Mouse (Mus musculus) kidney, adult 2 months (tissue): Measurements from ENCODE around the gene Amy1. TPM values are rescaled to one million over a fixed set of nuclear protein-coding genes. Genes with fewer than 3 reads are reported as not detected.
"Not testable (repeated sequence)": the region's sequence is repeated elsewhere in the genome, so short reads cannot be mapped to it uniquely, and the experiment has no call there.

Experiments used
- DNase-seq: peaks from one replicate; pipeline ENCODE4 v3.0.0; 2021
- H3K27ac ChIP-seq: fragments of 200-500 bp; 2 replicates; pipeline ENCODE4 v1.5.1; 2012; ENCODE audit warnings: low read depth, low read length, control low read depth, inconsistent platforms; ENCODE audit not compliant: insufficient read depth
- H3K27me3 ChIP-seq: fragments of 200-500 bp; replicated peaks from 2 replicates; pipeline ENCODE4 v1.6.1; 2012; ENCODE audit warnings: mild to moderate bottlenecking, moderate library complexity, low read length, inconsistent platforms; ENCODE audit not compliant: control insufficient read depth, insufficient read depth
- H3K36me3 ChIP-seq: fragments of 200-500 bp; 2 replicates; pipeline ENCODE4 v1.6.1; 2012; ENCODE audit warnings: mild to moderate bottlenecking, moderate library complexity, low read length, inconsistent platforms; ENCODE audit not compliant: control insufficient read depth, insufficient read depth
- H3K4me1 ChIP-seq: fragments of 200-500 bp; 2 replicates; pipeline ENCODE4 v1.6.1; 2011; ENCODE audit warnings: low read length; ENCODE audit not compliant: control insufficient read depth, insufficient read depth
- H3K4me3 ChIP-seq: fragments of 200-500 bp; 2 replicates; pipeline ENCODE4 v1.5.1; 2011; ENCODE audit warnings: mild to moderate bottlenecking, low read depth, low read length, control low read depth; ENCODE audit not compliant: insufficient read depth
- CTCF ChIP-seq: fragments of 200-500 bp; conservative IDR thresholded peaks from 2 replicates; pipeline ENCODE4 v1.5.1; 2011; ENCODE audit warnings: low read depth, mild to moderate bottlenecking, control low read depth, low read length, moderate library complexity, mixed read lengths; ENCODE audit not compliant: insufficient read depth, insufficient read length
- POLR2A ChIP-seq: fragments of 200-500 bp; IDR thresholded peaks from one replicate; pipeline ENCODE4 v1.6.1; 2011; ENCODE audit warnings: low read depth, low read length, control low read depth
- WGBS: fragments of 180-500 bp; shearing (Covaris S2); methylation state at CpG from one replicate; pipeline ENCODE4 v1.1.7; 2018; 5-methylcytosine and 5-hydroxymethylcytosine counted together
- polyA plus RNA-seq: library from polyadenylated mRNA; depleted of rRNA; stranded (reverse); fragments of >200 nt; gene quantifications from 2 replicates; pipeline ENCODE4 v1.2.3, GENCODE M21; 2012; rRNA removed

The Amy1 gene
- polyA plus RNA-seq, 1 experiment = 6.3 TPM

DNA sequence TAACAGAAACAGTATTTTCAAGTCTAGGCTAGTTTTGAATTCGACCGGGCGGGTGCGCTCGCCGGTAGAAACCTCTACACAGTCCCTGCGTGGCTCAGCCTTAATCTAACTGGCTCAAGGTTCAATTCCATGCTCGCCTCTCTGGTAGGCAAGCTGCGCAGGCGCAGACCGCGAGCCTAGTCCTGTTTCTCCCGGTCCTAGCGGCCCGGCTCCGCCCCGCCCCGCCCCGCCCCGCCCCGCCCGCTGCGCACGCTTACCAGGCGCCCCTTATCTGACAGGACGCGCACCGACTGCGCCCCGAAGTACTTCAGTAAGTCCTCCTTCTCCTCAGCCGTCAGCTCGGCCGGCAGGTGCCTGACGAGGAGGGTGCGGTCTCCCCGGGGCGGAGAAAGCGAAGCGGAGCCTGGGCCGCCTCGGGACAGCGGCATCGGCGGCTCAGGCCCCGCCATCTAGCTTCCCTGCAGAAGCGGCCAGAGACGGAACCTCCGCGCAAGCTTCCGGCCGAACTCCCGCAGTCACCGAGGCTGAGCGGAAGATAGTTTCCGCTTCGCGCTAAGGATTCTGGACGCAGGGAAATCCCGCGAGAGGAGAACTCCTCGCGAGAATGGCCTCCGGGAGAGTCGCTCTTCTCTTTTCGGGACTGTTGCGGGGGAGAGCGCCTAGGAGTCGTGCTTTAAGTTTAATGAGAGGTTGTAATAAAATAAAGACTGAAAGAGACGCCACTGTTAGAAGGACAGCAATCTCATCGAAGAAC lies 23.3 kb upstream of the Amy1 start, which contains the start of gene Rnpc3:
Gene Rnpc3, minus strand, starts transcription at position 544 of the 754 bp plus-strand sequence.
- TF ChIP-seq CTCF (no peak), POLR2A (peak; percentile 45)
- no peaks in the 10 kb centered on the region for H3K36me3 ChIP-seq
- H3K27me3 ChIP-seq = no peaks in the 10 kb centered on the region
- WGBS = under 1% methylated on average over 70 of the region's 70 CpGs
- peak within 1 kb of the TSS; percentile 94 for H3K27ac ChIP-seq
- H3K4me1 ChIP-seq = peaks cover 3% of the 10 kb centered on the region
- DNase-seq = peak; percentile 98
- H3K4me3 ChIP-seq = peak within 1 kb of the TSS; percentile 80

DNA sequence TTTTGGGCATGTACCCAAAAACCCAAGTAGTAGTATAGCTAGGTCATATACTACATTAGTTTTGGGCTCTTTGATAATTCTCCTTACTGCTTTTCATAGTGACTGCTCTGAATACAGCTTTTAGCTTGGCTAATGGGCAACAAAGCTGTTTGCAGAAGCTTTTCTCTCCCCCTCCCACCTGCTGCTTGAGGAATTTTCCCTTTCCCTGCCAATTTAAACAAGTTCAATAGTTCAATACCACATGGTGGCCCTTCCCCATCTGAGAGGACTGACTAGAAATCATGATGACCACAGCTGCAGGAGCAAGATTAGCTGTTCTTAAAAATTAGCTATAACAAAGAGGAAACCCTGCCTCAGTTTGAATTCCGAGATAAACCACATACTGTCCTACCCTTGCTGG lies 15.7 kb downstream of the Amy1 start:
- TF ChIP-seq CTCF (no peak), POLR2A (no peak)
- no peaks in the 10 kb centered on the region for H3K4me1 ChIP-seq
- WGBS = 76% methylated on average over 1 of the region's 1 CpGs
- DNase-seq = no peak
- H3K27me3 ChIP-seq = no peaks in the 10 kb centered on the region
- no peaks in the 10 kb centered on the region; the same call in 1 of the 2 replicates for H3K36me3 ChIP-seq
- no peak overlapping the region for H3K27ac ChIP-seq
- no peak overlapping the region for H3K4me3 ChIP-seq

DNA sequence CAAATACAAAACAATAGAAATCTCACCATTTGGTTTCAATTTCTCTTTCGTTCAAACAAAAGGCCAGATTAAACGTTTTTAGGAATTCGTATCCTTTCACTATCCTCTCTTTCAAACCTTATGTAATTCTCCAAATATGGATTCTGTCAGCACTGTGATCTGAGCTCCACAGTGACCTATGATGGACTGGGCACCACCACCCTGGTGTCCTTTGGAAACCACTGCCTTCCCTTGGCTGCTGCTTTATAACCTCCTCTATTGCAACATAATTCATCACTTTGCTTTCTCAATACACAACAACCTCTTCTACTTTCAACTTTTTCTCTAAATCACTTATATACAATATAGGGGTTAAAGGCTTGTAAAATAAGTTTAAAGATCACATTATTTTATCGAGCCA lies 31.9 kb downstream of the Amy1 start:
- WGBS = 72% methylated on average over 4 of the region's 4 CpGs
- no peak for DNase-seq

DNA sequence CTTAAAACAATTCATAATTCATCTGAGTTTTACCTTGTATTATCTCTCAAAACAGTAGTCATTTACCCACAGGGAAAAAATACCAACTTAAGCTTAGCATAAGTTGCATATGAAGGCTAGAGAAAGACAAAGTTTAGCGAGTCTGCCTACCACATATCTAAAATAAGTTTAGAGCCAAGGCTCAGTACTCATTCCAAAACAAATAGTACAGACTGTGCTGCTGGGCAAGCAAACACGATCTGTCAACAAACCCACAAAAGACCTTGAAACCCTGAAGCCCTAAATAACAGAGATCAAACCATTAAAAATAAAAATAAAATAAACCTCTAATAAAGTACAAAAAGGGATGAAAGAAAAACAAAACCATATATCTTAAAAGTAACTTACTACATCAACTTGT lies 32.4 kb downstream of the Amy1 start:
- 48% methylated on average over 2 of the region's 2 CpGs for WGBS
- Histone ChIP-seq H3K4me1 (no peaks in the 10 kb centered on the region), H3K4me3 (no peak overlapping the region), H3K27me3 (no peaks in the 10 kb centered on the region), H3K36me3 (no peaks in the 10 kb centered on the region), H3K27ac (no peak overlapping the region)
- DNase-seq = no peak
- no peak for TF ChIP-seq POLR2A
- no peak for TF ChIP-seq CTCF

More for the DNA sequence above, 31.9 kb downstream of the Amy1 start:
- no peaks in the 10 kb centered on the region for H3K4me1 ChIP-seq
- no peak overlapping the region for H3K4me3 ChIP-seq
- no peak overlapping the region for H3K27ac ChIP-seq
- TF ChIP-seq POLR2A (no peak), CTCF (no peak)
- H3K27me3 ChIP-seq = no peaks in the 10 kb centered on the region
- H3K36me3 ChIP-seq = no peaks in the 10 kb centered on the region

DNA sequence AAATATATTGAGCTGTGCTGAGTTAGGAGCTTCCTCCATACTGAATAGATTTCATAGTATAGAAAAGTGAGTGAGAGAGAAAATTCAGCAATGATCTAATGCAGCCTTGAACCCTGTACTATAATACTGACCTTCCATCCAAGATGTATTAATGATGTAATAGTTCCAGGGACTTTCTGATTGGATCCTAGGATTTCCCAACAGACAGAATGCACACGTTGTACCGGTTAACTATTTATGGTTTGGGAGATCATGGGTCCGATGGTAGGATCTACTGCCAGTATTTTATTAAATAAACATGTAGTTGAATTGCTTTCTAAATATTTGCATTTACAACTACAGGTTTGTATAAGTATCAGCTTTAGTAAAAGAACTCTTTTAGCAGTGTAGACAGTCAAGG lies 34.3 kb downstream of the Amy1 start:
- no peak overlapping the region for H3K4me3 ChIP-seq
- 84% methylated on average over 3 of the region's 3 CpGs for WGBS
- no peak overlapping the region for H3K27ac ChIP-seq
- no peak for DNase-seq
- no peaks in the 10 kb centered on the region for H3K4me1 ChIP-seq
- no peak for TF ChIP-seq CTCF
- TF ChIP-seq POLR2A = no peak
- no peaks in the 10 kb centered on the region for H3K36me3 ChIP-seq
- no peaks in the 10 kb centered on the region for H3K27me3 ChIP-seq

DNA sequence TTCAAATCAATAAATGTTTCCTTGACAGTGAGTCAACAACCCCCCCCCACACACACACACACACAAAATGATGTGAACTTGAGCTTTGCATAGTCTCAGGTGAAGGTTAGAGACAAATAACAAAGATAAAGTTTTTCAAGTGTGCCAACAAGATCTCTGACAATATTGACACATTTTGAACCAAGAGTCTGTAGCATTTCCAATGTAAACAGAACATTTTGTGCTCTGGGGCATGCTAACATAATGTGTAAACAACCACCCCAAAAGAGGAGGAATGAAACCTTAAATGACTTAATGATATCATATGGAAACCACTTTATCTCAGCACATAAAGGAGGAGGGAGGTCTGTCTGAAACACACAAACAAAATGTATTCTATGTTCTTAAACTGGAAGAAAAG lies 66.8 kb downstream of the Amy1 start:
- H3K36me3 ChIP-seq = no peaks in the 10 kb centered on the region
- DNase-seq = no peak
- no peak overlapping the region for H3K4me3 ChIP-seq
- no peaks in the 10 kb centered on the region for H3K27me3 ChIP-seq
- H3K4me1 ChIP-seq = no peaks in the 10 kb centered on the region
- H3K27ac ChIP-seq = no peak overlapping the region
- no peak for TF ChIP-seq CTCF
- TF ChIP-seq POLR2A = no peak

DNA sequence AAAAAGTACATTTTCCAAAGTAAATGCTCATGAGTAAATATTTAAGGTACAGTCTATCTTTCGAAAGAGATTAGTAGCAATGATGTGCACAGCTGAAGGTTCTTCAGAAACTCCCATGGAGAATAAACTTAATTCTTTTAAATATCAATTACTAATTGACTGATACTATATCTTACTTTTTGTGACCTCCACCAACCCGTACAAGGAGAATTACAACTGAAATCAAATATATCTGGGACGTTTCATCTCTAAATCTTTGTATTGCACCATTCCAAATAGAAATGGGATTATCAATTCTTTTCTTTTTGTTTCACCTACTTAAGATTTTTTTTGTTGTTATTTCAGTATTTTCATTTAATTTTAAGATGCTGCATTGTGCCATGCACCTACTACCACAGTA lies 74.2 kb downstream of the Amy1 start, which contains the start of gene Amy2a1:
Gene Amy2a1, minus strand, starts transcription at position 101 of the 400 bp plus-strand sequence.
- not testable (repeated sequence) for H3K4me1 ChIP-seq, H3K36me3 ChIP-seq, DNase-seq, H3K4me3 ChIP-seq, H3K27me3 ChIP-seq, H3K27ac ChIP-seq
- WGBS = 89% methylated on average over 3 of the region's 3 CpGs

Other genes with a start within 250 kb of the Amy1 start
- not detected in 2 replicates for gene Amy2a1, start 74.3 kb downstream of the Amy1 start, polyA plus RNA-seq
- 7.7 and 7.8 TPM in 2 replicates for gene Rnpc3, start 23.4 kb upstream of the Amy1 start, polyA plus RNA-seq